Mouse (Mus musculus): ENCODE results near the gene Cfap44. TPM values are rescaled to one million over a fixed set of nuclear protein-coding genes. Genes with fewer than 3 reads are reported as not detected.

The Cfap44 gene
- total RNA-seq, 2 experiments from 2014 or later = not detected

DNA sequence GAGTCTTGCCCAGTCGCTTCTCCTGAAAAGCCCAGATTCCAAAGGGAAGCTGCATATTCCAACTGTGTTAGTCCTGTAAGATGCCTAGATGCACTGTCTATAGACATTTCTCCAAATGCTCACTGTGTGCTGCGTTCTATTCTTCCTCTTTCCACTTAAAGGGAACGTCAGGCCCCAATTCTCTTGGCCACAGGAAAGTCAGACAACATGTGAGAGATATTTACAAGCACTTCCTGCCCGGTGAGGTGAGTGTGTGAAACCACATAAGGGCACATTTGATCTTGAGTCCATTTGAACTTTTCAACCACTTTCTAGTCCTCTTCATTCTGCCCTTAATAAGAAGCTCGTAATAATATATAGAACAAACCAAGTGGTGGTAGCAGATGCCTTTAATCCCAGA lies 113.4 kb downstream of the Cfap44 start:
- Histone ChIP-seq H3K4me3 (no peak overlapping the region), H3K27ac (peak overlapping the region; percentile 12; the same call in 1 of the 2 replicates)
- no peak for TF ChIP-seq CTCF (IDR thresholded peaks at IDR 0.05)
- intact Hi-C loops (cut with DNase I) = no loop called here
- no peak for DNase-seq

GRCm38 (mm10) chr16:44508772-44509171 lies 114.2 kb downstream of the Cfap44 start:
- TF ChIP-seq CTCF (IDR thresholded peaks at IDR 0.05) = no peak
- intact Hi-C loops (cut with DNase I) = no loop called here

GRCm38 (mm10) chr16:44509458-44510344 lies 115.1 kb downstream of the Cfap44 start:
- intact Hi-C loops (cut with DNase I) = no loop called here
- no peak overlapping the region for H3K4me3 ChIP-seq
- no peak for TF ChIP-seq CTCF (IDR thresholded peaks at IDR 0.05)
- DNase-seq = no peak
- H3K27ac ChIP-seq = peak overlapping the region; percentile 49; the same call in 1 of the 2 replicates

More at GRCm38 (mm10) chr16:44508772-44509171, 114.2 kb downstream of the Cfap44 start:
- Histone ChIP-seq H3K4me3 (no peak overlapping the region), H3K27ac (no peak overlapping the region)
- no peak for DNase-seq

- no peak for TF ChIP-seq CTCF (IDR thresholded peaks at IDR 0.05)
- no peak for DNase-seq
- Histone ChIP-seq H3K4me3 (no peak overlapping the region), H3K27ac (peak overlapping the region; percentile 49; the same call in 1 of the 2 replicates)
- intact Hi-C loops (cut with DNase I) = no loop called here
Observed at GRCm38 (mm10) chr16:44510521-44511213, 116.1 kb downstream of the Cfap44 start.

- no peak overlapping the region for H3K27ac ChIP-seq
- DNase-seq = no peak
Observed at GRCm38 (mm10) chr16:44516498-44516897, 121.9 kb downstream of the Cfap44 start.

GRCm38 (mm10) chr16:44523595-44523994 lies 129.0 kb downstream of the Cfap44 start:
- Histone ChIP-seq H3K27ac (no peak overlapping the region), H3K4me3 (no peak overlapping the region)
- DNase-seq = no peak
- intact Hi-C loops (cut with DNase I) = no loop called here
- TF ChIP-seq CTCF (IDR thresholded peaks at IDR 0.05) = no peak

More at GRCm38 (mm10) chr16:44516498-44516897, 121.9 kb downstream of the Cfap44 start:
- no peak for TF ChIP-seq CTCF (IDR thresholded peaks at IDR 0.05)
- intact Hi-C loops (cut with DNase I) = no loop called here
- no peak overlapping the region for H3K4me3 ChIP-seq

GRCm38 (mm10) chr16:44526044-44526443 lies 131.4 kb downstream of the Cfap44 start:
- intact Hi-C loops (cut with DNase I) = no loop called here
- no peak for TF ChIP-seq CTCF (IDR thresholded peaks at IDR 0.05)
- DNase-seq = no peak
- Histone ChIP-seq H3K4me3 (no peak overlapping the region), H3K27ac (no peak overlapping the region)

- Histone ChIP-seq H3K27ac (no peak overlapping the region), H3K4me3 (no peak overlapping the region)
- no peak for DNase-seq
- no peak for TF ChIP-seq CTCF (IDR thresholded peaks at IDR 0.05)
- intact Hi-C loops (cut with DNase I) = no loop called here
Observed at GRCm38 (mm10) chr16:44526689-44527088, 132.1 kb downstream of the Cfap44 start.

- no peak overlapping the region for H3K27ac ChIP-seq
- no peak for TF ChIP-seq CTCF (IDR thresholded peaks at IDR 0.05)
- H3K4me3 ChIP-seq = no peak overlapping the region
- no peak for DNase-seq
- intact Hi-C loops (cut with DNase I) = no loop called here
Observed at GRCm38 (mm10) chr16:44527218-44527905, 132.8 kb downstream of the Cfap44 start.

DNA sequence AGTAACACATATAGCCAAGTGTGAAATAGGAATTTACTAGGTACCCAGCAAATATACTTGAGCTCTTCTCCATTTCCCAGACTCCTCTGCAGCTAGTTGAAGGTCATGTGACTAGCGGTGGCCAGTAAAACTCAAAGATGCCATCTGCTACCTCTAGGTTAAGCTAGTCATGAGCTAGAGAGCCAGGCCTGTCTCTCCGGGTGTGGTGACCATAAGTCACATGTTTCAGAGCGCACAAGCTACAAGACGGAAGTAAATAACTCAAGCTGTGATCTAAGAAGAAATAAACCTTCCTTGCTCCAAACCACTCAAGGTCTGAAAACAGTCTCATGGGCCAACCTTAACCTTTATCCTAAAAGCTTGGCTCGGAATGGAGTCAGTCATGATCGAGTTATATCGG lies 134.4 kb downstream of the Cfap44 start:
- intact Hi-C loops (cut with DNase I) = no loop called here

GRCm38 (mm10) chr16:44529691-44530090 lies 135.1 kb downstream of the Cfap44 start:
- intact Hi-C loops (cut with DNase I) = no loop called here
- no peak for DNase-seq
- Histone ChIP-seq H3K27ac (no peak overlapping the region), H3K4me3 (no peak overlapping the region)
- no peak for TF ChIP-seq CTCF (IDR thresholded peaks at IDR 0.05)

More for the DNA sequence above, 134.4 kb downstream of the Cfap44 start:
- no peak for DNase-seq
- Histone ChIP-seq H3K4me3 (no peak overlapping the region), H3K27ac (no peak overlapping the region)
- TF ChIP-seq CTCF (IDR thresholded peaks at IDR 0.05) = no peak

GRCm38 (mm10) chr16:44530191-44530590 lies 135.6 kb downstream of the Cfap44 start:
- DNase-seq = no peak
- Histone ChIP-seq H3K27ac (no peak overlapping the region), H3K4me3 (no peak overlapping the region)
- TF ChIP-seq CTCF (IDR thresholded peaks at IDR 0.05) = no peak
- intact Hi-C loops (cut with DNase I) = no loop called here
